Mouse (Mus musculus): ENCODE measurements around the gene Dnajc1. TPM values are rescaled to one million over a fixed set of nuclear protein-coding genes. Genes with fewer than 3 reads are reported as not detected.

Gene Dnajc1
- polyA plus RNA-seq (2014; fragmentation: Nextera tagmentation; extraction: Ambion mirVana) = 36.0 and 38.6 TPM in 2 replicates

GRCm38 (mm10) chr2:18392331-18393021, at the start of gene Dnajc1:
Gene Dnajc1, minus strand, starts transcription at chr2:18392830.
- H3K27ac ChIP-seq (ENCODE audit: low read depth, low read length) = peak within 1 kb of the TSS; percentile 96
- peak within 1 kb of the TSS; percentile 70 for H3K4me2 ChIP-seq (replicated peaks; ENCODE audit: low read depth, low read length)
- no peaks in the 10 kb centered on the region for H3K36me3 ChIP-seq (ENCODE audit: control insufficient read depth, insufficient read depth, low read length)
- no peaks in the 10 kb centered on the region for H3K9me3 ChIP-seq (ENCODE audit: control insufficient read depth, low read length)
- peak; percentile 100 for ATAC-seq (ENCODE audit: low FRiP score, low TSS enrichment)
- peak within 1 kb of the TSS; percentile 84 for H3K4me3 ChIP-seq (ENCODE audit: low read length)
- under 1% methylated on average over 59 of the region's 69 CpGs for WGBS
- H3K27me3 ChIP-seq (ENCODE audit: control insufficient read depth, insufficient read depth, low read length) = no peaks in the 10 kb centered on the region
- peak within 1 kb of the TSS; percentile 83 for H3K9ac ChIP-seq (ENCODE audit: low read depth, low read length)
- peaks cover 8% of the 10 kb centered on the region; the same call in 1 of the 2 replicates for H3K4me1 ChIP-seq (ENCODE audit: control insufficient read depth, insufficient read depth, low read length)

DNA sequence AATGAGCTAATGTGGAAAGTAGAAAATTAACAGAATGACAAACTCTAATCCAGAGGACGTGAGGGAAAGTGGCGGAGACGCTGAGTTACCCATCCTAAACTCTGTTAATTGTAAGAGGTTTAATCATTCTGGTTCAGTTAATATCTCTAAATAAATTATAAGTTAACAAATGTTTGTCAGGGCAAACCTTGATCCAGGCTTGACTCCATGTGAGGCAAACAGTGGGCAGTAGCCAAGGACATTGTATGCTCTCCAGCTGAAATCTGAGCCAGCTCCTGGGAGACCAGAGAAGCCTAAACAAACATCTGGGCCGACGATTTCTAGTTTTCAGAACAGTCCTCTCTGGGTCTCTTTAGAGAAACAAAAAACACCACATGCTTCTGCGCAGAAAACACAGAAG, 49.2 kb upstream of the Dnajc1 start:
- no peak overlapping the region for H3K4me3 ChIP-seq (ENCODE audit: low read length)
- no peaks in the 10 kb centered on the region for H3K36me3 ChIP-seq (ENCODE audit: control insufficient read depth, insufficient read depth, low read length)
- H3K27ac ChIP-seq (ENCODE audit: low read depth, low read length) = no peak overlapping the region; the same call in 1 of the 2 replicates
- H3K9ac ChIP-seq (ENCODE audit: low read depth, low read length) = no peak overlapping the region
- WGBS = 35% methylated on average over 6 of the region's 6 CpGs
- no peak overlapping the region for H3K4me2 ChIP-seq (replicated peaks; ENCODE audit: low read depth, low read length)
- H3K27me3 ChIP-seq (ENCODE audit: control insufficient read depth, insufficient read depth, low read length) = no peaks in the 10 kb centered on the region
- ATAC-seq (ENCODE audit: low FRiP score, low TSS enrichment) = peak; percentile 68; the same call in 1 of the 2 replicates
- H3K4me1 ChIP-seq (ENCODE audit: control insufficient read depth, insufficient read depth, low read length) = no peaks in the 10 kb centered on the region
- no peaks in the 10 kb centered on the region for H3K9me3 ChIP-seq (ENCODE audit: control insufficient read depth, low read length)

- ATAC-seq (ENCODE audit: low FRiP score, low TSS enrichment) = no peak
- WGBS = 87% methylated on average over 3 of the region's 3 CpGs
- H3K36me3 ChIP-seq (ENCODE audit: control insufficient read depth, insufficient read depth, low read length) = no peaks in the 10 kb centered on the region
- no peak overlapping the region for H3K9ac ChIP-seq (ENCODE audit: low read depth, low read length)
- H3K4me2 ChIP-seq (replicated peaks; ENCODE audit: low read depth, low read length) = no peak overlapping the region
- no peak overlapping the region for H3K4me3 ChIP-seq (ENCODE audit: low read length)
- H3K27me3 ChIP-seq (ENCODE audit: control insufficient read depth, insufficient read depth, low read length) = no peaks in the 10 kb centered on the region
- H3K9me3 ChIP-seq (ENCODE audit: control insufficient read depth, low read length) = no peaks in the 10 kb centered on the region
- no peak overlapping the region for H3K27ac ChIP-seq (ENCODE audit: low read depth, low read length)
- H3K4me1 ChIP-seq (ENCODE audit: control insufficient read depth, insufficient read depth, low read length) = no peaks in the 10 kb centered on the region
Observed at GRCm38 (mm10) chr2:18415242-18415641, 22.6 kb upstream of the Dnajc1 start.

- Histone ChIP-seq H3K27me3 (ENCODE audit: control insufficient read depth, insufficient read depth, low read length) (no peaks in the 10 kb centered on the region), H3K4me2 (replicated peaks; ENCODE audit: low read depth, low read length) (no peak overlapping the region), H3K4me1 (ENCODE audit: control insufficient read depth, insufficient read depth, low read length) (no peaks in the 10 kb centered on the region), H3K36me3 (ENCODE audit: control insufficient read depth, insufficient read depth, low read length) (no peaks in the 10 kb centered on the region), H3K9ac (ENCODE audit: low read depth, low read length) (no peak overlapping the region), H3K4me3 (ENCODE audit: low read length) (no peak overlapping the region), H3K27ac (ENCODE audit: low read depth, low read length) (no peak overlapping the region), H3K9me3 (ENCODE audit: control insufficient read depth, low read length) (no peaks in the 10 kb centered on the region; the same call in 1 of the 2 replicates)
- ATAC-seq (ENCODE audit: low FRiP score, low TSS enrichment) = no peak
- WGBS = 83% methylated on average over 1 of the region's 1 CpGs
Observed at GRCm38 (mm10) chr2:18403679-18404078, 11.0 kb upstream of the Dnajc1 start.

GRCm38 (mm10) chr2:18401771-18402170, 9.1 kb upstream of the Dnajc1 start:
- 82% methylated on average over 2 of the region's 2 CpGs for WGBS

GRCm38 (mm10) chr2:18393022-18393519, 441 bp upstream of the Dnajc1 start:
- no peak for ATAC-seq (ENCODE audit: low FRiP score, low TSS enrichment)
- no peaks in the 10 kb centered on the region for H3K9me3 ChIP-seq (ENCODE audit: control insufficient read depth, low read length)
- H3K27ac ChIP-seq (ENCODE audit: low read depth, low read length) = peak overlapping the region; percentile 69; the same call in 1 of the 2 replicates
- peak overlapping the region; percentile 36 for H3K4me2 ChIP-seq (replicated peaks; ENCODE audit: low read depth, low read length)
- H3K4me3 ChIP-seq (ENCODE audit: low read length) = peak overlapping the region; percentile 84
- H3K4me1 ChIP-seq (ENCODE audit: control insufficient read depth, insufficient read depth, low read length) = peaks cover 8% of the 10 kb centered on the region; the same call in 1 of the 2 replicates
- H3K9ac ChIP-seq (ENCODE audit: low read depth, low read length) = peak overlapping the region; percentile 25; the same call in 1 of the 2 replicates
- WGBS = 67% methylated on average over 2 of the region's 2 CpGs
- no peaks in the 10 kb centered on the region for H3K36me3 ChIP-seq (ENCODE audit: control insufficient read depth, insufficient read depth, low read length)
- no peaks in the 10 kb centered on the region for H3K27me3 ChIP-seq (ENCODE audit: control insufficient read depth, insufficient read depth, low read length)

More at GRCm38 (mm10) chr2:18401771-18402170, 9.1 kb upstream of the Dnajc1 start:
- Histone ChIP-seq H3K27me3 (ENCODE audit: control insufficient read depth, insufficient read depth, low read length) (no peaks in the 10 kb centered on the region), H3K4me1 (ENCODE audit: control insufficient read depth, insufficient read depth, low read length) (no peaks in the 10 kb centered on the region), H3K4me2 (replicated peaks; ENCODE audit: low read depth, low read length) (no peak overlapping the region), H3K4me3 (ENCODE audit: low read length) (no peak overlapping the region), H3K9me3 (ENCODE audit: control insufficient read depth, low read length) (no peaks in the 10 kb centered on the region; the same call in 1 of the 2 replicates), H3K9ac (ENCODE audit: low read depth, low read length) (no peak overlapping the region), H3K27ac (ENCODE audit: low read depth, low read length) (no peak overlapping the region), H3K36me3 (ENCODE audit: control insufficient read depth, insufficient read depth, low read length) (no peaks in the 10 kb centered on the region)
- no peak for ATAC-seq (ENCODE audit: low FRiP score, low TSS enrichment)

DNA sequence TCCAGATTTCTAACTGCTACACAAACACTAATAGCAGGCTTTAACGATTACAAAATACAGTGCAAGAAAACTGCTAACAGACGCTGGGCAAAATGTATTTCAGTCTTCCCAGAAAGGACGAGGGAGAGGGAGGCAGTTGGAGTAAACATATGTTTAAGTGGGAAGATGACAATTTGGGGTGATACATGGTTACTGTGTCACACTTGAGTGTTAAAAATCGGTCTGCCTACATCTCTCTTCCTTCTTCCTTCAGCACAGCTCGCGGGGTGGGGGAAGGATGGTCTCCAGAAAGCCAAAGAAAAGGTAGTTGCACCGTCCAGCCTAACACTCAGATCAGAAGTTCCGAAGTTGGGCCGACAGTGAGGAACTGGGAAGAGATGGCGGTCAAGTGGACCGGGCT, 769 bp downstream of the Dnajc1 start:
- H3K27me3 ChIP-seq (ENCODE audit: control insufficient read depth, insufficient read depth, low read length) = no peaks in the 10 kb centered on the region
- no peaks in the 10 kb centered on the region for H3K9me3 ChIP-seq (ENCODE audit: control insufficient read depth, low read length)
- no peaks in the 10 kb centered on the region for H3K36me3 ChIP-seq (ENCODE audit: control insufficient read depth, insufficient read depth, low read length)
- peak overlapping the region; percentile 70 for H3K4me2 ChIP-seq (replicated peaks; ENCODE audit: low read depth, low read length)
- peak overlapping the region; percentile 96 for H3K27ac ChIP-seq (ENCODE audit: low read depth, low read length)
- no peak for ATAC-seq (ENCODE audit: low FRiP score, low TSS enrichment)
- peak overlapping the region; percentile 83 for H3K9ac ChIP-seq (ENCODE audit: low read depth, low read length)
- 0% methylated on average over 11 of the region's 11 CpGs for WGBS
- peaks cover 8% of the 10 kb centered on the region; the same call in 1 of the 2 replicates for H3K4me1 ChIP-seq (ENCODE audit: control insufficient read depth, insufficient read depth, low read length)
- H3K4me3 ChIP-seq (ENCODE audit: low read length) = peak overlapping the region; percentile 84

GRCm38 (mm10) chr2:18389631-18390030, 3.0 kb downstream of the Dnajc1 start:
- Histone ChIP-seq H3K4me3 (ENCODE audit: low read length) (no peak overlapping the region), H3K27ac (ENCODE audit: low read depth, low read length) (no peak overlapping the region), H3K36me3 (ENCODE audit: control insufficient read depth, insufficient read depth, low read length) (no peaks in the 10 kb centered on the region), H3K9ac (ENCODE audit: low read depth, low read length) (no peak overlapping the region), H3K4me2 (replicated peaks; ENCODE audit: low read depth, low read length) (no peak overlapping the region), H3K4me1 (ENCODE audit: control insufficient read depth, insufficient read depth, low read length) (peaks cover 8% of the 10 kb centered on the region; the same call in 1 of the 2 replicates), H3K9me3 (ENCODE audit: control insufficient read depth, low read length) (no peaks in the 10 kb centered on the region), H3K27me3 (ENCODE audit: control insufficient read depth, insufficient read depth, low read length) (no peaks in the 10 kb centered on the region)
- ATAC-seq (ENCODE audit: low FRiP score, low TSS enrichment) = no peak
- WGBS = 87% methylated on average over 1 of the region's 1 CpGs

DNA sequence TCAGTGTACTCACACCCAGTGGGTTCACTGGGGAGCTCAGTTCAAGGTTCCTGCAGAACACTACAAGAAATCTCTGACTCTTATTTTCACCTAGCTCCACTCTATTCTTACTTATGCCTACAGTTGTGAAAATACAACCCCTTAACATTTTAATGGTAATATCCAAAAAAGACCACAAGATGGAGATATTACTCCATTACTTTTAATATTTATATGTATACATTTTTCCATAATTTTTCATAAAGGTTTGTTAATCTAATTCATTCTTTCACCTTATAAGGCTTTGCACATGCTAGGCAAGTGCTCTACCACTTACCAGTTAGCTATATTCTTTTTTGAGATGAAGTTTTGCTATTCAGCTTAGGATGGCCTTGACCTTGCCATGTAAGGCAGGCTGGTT, 11.0 kb downstream of the Dnajc1 start:
- no peak overlapping the region for H3K27ac ChIP-seq (ENCODE audit: low read depth, low read length)
- ATAC-seq (ENCODE audit: low FRiP score, low TSS enrichment) = no peak
- H3K4me1 ChIP-seq (ENCODE audit: control insufficient read depth, insufficient read depth, low read length) = no peaks in the 10 kb centered on the region
- H3K36me3 ChIP-seq (ENCODE audit: control insufficient read depth, insufficient read depth, low read length) = no peaks in the 10 kb centered on the region
- H3K4me2 ChIP-seq (replicated peaks; ENCODE audit: low read depth, low read length) = no peak overlapping the region
- H3K9ac ChIP-seq (ENCODE audit: low read depth, low read length) = no peak overlapping the region
- no peaks in the 10 kb centered on the region for H3K27me3 ChIP-seq (ENCODE audit: control insufficient read depth, insufficient read depth, low read length)
- H3K9me3 ChIP-seq (ENCODE audit: control insufficient read depth, low read length) = no peaks in the 10 kb centered on the region
- no peak overlapping the region for H3K4me3 ChIP-seq (ENCODE audit: low read length)

Data from kidney, embryonic 14.5 days (tissue).